Mouse (Mus musculus) CD4-positive, CD25-positive, alpha-beta regulatory T cell, adult 2 months (primary cell): ENCODE measurements around the gene Gm21987.
A peak's percentile ranks its signal among the peaks of the same experiment; 100 is the strongest.

Experiments used
- DNase-seq: peaks from one replicate; pipeline ENCODE4 v3.0.0-alpha.2; 2012; ENCODE audit warnings: low read depth, low spot score

The Gm21987 gene

DNA sequence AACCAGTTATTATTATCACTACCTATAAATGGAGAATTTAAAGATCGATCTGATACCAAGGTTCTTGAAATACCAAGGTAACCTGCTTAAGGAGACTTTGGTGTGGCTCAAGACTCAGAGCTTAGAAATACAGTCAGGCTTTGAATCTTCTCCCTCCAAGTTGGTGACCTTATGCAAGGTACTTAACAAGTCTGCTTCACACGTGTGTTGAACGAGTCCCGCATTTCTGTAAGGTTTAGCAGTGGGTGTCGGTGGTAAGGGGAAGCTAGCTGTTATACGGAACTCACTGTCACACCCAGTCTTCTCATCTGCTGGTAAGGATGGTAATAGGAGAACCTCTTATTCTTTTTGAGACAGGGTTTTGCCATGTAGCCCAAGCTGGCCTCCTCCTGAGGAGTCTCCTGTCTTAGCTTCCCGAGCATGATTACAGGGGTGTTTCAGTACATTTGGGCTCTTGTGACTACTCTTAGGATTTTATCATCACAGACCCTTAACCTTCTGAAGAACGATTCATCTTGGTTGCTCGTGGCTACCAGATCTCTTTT is 1.4 kb downstream of the Gm21987 start:
- DNase-seq, result no peak

DNA sequence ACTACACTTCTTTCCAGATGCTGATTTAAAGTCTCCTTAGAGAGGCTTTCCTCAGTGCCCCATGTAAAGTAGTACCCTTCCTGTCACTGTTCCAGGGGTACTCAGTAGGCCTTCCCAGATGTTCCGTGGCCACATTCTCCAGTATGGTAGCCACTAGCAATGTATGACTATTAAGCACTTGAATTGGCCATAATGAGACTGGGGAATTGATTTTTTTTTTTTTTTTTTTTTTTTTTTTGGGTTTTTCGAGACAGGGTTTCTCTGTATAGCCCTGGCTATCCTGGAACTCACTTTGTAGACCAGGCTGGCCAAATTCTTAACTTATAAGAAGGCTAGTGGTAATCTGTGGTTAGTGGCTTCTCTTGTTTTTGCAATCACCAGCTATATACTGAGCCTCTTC is 3.0 kb downstream of the Gm21987 start:
- no peak for DNase-seq

DNA sequence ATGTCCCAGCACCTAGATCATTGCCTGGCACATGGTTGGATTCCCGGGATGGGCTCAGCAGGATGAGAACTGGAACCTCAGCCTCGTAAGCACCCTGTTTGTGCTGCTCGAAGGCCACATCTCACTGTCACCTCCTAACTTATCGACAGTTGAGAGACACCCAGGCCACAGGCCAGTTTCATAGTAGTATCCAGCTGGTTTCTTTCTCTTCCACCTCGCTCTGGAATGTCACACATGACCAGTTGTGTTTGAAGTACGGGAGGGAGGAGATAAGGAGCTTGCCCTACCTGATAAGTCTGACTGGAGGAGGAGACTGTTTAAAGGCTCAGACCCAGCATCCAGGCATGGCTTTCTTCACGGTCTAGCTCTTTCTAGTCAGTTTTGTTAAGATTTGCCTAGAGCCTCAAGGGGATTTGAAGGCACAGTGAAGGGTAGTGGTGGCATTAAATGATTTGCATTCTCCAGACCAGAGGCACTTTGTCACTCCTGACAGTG is 3.6 kb downstream of the Gm21987 start:
- no peak for DNase-seq

DNA sequence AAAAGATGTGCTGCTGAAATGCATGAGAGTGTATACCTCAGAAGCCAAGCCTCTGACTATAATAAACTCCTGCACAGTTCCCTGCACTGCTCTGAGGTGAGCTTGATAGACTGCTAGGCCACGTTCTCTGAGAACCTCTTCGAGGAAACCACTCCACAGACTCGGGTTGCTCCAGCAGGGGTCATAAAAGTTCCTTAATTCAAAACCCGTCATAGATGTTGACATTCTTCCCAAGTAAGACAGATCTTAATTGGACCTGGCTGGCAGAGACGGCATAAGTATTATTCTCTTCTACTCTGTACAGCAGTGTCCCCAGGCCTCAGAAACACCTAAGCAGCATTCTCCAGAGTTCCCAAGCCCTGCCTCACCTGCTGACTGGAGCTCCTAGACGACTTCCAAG is 4.1 kb downstream of the Gm21987 start:
- no peak for DNase-seq

DNA sequence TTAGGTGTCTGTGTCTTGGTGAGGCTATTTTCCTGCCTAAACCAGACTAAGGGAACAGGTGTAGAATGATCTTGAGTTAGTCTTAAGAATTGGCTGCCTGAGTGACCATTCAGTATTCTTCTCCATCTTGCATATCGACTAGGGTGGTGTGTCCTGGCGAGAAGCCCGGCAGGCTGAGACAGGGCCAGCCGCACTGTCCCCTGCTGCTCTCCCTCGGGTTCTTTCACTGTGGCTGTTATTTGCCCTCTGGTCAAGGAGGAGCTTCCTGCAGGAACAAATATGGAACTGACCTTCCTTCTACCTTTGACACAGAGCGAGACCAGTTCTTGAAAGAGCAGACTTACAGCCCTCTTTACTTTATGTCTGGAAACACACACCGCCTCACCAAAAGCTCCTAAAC is 5.2 kb downstream of the Gm21987 start:
- no peak for DNase-seq

DNA sequence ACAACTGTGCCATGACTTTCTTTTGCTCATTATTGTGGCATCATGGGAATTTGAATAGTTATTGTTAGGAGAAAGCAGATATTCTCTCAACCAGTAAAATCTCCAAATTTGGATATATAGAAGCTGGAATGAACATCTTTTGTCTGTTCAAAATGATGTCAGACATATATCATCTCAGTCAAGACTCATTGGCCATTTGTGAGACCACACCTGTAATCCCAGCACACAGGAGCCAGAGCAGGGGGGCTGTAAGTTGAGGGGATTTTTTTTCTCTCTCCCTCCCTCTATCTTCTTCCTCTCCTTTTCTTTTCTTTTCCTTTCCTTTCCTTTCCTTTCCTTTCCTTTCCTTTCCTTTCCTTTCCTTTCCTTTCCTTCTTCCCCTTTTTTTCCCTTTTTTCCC is 6.0 kb downstream of the Gm21987 start:
- DNase-seq, result peak; percentile 30

DNA sequence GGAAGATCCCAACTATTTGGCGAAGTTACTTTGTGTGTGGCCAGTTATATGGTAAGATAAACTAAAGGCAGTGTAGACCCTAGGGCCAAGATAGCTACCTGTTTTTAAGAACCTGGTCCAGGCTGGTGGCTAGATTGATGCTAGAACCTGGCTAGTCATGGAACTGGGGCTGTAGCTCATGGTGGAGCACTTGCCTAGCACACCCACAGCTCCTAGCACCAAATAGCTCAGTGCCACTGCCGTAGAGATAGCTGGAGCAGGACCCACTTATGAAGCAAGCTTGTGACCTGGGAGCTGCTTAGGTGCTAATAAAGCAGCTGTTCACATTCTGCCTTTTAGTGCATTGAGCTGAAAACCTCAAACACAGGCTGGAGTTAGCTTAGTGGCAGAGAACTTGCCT is 6.8 kb downstream of the Gm21987 start:
- peak; percentile 39 for DNase-seq

DNA sequence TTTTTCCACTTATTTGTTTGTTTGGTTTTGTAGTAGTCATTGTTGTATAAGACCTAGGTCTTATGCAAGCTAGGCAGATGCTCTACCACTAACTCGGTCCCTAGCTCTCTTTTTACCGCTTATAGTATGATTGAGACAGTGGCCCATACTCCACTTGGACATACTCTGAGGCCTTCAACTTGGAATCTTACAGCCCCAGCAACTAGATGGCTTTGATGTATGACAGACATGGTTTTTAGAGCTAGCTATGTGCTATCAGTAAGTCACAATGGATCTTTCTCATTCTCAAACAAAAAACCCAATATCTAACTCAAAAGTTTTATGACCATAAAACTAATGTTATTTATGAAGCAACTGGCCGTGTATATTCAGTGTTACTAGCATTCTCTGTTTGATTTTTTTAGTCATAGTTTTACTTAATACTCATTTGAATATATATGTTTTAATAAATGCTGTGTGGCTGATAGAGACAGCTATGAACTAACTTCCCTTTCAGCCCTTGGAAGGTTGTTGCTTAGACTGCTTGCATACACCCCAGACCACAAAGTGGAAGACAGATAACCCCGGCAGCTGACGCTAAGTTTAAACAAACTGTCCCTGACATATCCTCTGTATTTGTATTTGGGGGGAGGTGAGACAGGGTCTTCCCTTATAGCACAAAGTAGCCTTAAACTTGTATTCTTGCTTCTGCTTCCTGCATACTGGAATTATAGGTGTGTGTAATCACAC is 7.5 kb downstream of the Gm21987 start:
- DNase-seq, result no peak

DNA sequence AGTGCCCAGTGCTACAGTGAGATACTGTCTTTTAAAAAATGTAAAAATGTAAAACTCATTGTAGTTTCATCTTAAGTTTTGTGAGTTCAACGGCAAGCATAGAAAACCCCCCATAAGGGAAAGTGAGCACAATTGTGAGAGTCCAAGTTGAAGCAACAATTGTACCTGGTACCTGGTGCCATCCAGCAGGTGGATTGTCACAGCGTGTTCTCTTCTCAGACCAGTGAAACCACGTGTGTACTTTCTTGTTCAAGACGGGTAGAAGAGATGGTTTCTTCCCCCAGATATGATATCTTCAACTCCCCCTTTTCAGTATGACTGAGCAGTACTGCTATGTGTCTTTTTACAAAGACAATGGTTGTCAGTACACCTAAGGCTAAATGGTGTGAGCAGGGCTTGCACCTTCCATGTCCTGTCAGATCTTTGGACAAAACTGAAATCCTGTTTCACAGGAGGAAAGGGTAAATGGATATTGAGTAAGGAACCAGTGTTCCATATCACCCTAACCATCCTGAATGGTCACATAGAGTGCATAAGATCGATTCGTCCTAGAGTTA is 11.5 kb downstream of the Gm21987 start:
- no peak for DNase-seq

DNA sequence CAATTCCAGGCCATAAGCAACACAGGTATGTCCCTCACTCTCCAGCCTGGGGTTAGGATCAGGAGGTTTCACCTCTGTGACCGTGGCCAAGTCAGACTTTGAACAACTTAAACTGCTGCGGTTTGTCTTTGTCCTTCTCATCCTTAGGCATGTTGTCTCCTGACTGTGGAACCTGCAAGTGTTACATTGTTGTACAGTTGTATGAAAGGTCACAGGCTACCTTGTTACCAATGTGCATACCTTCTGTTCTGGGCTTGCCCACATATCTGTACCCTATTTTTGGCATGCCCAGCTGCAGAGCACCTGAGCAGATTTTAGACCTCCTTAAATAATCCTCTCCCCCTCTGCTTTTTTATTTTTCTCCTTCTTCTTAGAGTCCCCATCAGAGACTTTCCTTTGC is 12.4 kb downstream of the Gm21987 start:
- no peak for DNase-seq

DNA sequence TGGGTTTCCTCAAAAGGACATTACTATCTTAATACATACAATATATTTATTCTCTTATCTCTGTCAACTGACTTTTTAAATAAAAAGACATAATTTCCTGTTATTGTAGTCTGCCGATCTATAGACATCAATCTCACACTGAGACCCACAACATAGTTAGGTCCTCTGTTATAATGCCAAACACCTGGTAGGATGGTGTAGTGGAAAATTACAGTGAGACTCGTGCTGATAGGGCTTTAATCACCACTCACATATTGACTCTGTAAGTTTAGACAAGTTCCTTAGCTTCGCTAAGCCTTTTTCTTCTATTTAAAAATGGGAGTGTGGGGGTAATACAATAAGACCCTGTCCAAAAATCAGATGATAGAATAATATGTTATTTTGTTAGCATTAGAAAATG is 13.0 kb downstream of the Gm21987 start:
- peak; percentile 23 for DNase-seq

DNA sequence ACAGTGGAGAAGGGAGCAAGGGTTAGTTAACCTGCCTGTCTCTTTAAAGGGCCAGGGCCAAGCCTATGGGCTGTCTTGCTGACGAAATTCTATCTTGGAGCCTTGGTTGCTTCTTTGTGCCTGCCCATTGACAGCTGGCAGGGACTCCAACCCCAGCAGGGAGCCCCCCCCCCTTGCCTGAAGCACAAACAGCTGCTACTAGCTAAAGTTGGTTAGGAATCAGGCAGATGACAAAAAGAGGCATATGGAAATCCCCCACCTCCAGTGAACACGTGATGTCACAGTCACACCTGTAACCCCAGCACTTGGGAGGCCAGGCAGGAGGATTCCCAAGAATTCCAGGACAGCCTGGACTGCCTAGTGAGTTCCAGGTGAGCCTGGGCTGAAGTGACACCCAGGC is 13.5 kb downstream of the Gm21987 start:
- DNase-seq, result peak; percentile 43

DNA sequence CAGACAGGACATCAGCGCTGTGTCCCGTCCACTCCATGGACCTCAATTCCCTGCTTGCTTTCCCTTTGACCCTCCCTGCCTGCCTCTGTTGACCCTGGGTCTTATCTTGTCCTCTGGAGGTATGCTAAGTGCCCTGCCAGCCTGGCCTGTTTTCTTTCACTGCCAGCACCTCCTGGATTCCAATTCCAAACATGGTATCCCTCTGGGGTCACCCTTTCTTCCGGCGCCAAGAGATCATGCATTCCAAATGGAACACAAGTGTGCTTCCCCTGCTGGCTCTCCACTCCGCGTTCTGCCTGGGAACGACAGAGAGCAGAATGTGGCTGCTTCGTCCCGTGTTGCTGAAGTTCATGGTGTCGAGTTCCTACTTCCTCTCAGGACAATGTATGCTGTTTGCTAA is 15.1 kb downstream of the Gm21987 start, which contains the start of gene Popdc2:
TSS of gene Popdc2 (plus strand) at position 277 of the 400 bp plus-strand sequence.
- no peak for DNase-seq

DNA sequence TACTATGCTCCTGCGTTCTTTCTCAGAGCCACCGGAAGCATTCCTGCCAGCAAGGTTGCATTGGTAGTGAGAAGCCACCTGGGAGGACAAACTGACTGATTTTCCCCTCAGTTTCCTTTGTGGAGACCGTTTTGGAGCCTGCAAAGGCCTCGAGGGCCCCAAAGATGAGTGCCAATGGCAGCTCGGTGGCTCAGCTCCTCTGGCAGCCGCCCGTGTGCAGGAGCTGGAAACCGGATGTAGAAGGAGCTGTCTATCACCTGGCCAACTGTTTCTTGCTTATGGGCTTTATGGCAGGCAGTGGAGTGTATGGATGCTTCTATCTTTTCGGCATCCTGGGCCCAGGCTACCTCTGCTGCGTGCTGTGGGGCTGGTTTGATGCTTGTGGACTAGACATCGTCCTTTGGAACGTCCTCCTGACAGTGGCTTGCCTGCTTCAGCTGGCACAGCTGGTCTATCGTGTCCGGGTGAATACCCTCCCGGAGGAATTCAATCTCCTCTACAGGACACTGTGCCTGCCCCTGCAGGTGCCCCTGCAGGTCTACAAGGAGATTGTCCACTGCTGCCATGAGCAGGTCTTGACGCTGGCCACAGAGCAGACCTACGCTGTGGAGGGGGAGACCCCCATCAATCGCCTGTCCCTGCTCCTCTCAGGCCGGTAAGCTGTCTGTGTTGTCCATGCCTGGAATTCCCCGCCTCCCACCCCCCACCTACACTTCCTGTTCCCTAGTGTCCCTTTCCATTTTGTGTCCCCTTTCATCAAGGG is 15.8 kb downstream of the Gm21987 start:
- DNase-seq, result no peak

DNA sequence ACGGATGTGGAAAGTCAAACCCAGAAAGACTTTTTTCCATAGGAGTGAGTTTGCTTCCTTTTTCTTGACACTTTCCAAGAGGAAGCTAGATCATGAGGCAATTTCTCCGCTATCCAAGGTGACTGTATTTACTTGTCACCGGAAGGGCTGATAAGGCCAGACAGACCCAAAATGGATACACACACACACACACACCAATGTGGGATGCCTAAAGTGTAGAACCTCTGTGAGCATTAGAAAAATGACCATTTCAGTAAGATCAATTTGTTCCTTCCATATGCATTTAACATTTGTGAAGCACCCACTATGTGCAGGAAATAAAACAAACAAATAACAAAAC is 16.4 kb downstream of the Gm21987 start:
- no peak for DNase-seq

DNA sequence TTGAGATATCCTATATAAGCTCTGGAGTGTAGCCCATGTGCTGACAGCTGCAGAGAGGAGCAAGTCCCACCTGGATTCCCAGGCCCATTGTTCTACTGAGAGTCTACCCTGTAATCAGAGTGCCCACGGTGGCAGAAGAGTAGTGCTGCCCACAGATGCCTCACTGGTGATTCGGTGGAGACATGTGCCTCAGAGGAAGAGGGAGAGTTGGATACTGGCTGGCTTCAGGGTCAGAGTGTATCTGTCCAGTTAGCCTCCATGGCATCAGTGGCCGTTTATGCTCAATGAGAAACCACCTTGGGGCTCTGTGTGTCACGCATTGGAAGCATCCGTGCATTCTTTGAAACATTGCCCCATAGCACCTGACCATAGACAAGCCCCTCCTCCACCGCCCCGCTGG is 16.8 kb downstream of the Gm21987 start:
- no peak for DNase-seq

DNA sequence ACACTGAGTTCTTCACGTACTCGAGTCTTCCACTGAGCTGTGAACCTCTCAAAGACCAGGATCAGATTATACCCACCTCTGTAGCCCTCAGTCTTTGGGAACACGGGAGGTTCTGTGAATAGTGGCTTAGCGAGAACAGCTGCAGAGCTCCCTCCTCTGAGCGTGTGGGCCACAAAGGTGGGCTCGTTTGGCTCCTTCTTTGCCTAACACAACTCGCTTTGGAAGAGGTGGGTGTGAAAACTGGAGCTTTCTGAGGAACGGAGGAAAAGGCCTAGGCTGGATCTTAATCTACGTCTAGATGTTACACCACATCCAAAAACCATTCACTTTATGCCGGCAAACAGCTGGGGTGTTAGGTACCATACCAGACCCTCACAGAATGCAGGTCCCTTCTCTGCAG is 18.6 kb downstream of the Gm21987 start:
- DNase-seq, result no peak

DNA sequence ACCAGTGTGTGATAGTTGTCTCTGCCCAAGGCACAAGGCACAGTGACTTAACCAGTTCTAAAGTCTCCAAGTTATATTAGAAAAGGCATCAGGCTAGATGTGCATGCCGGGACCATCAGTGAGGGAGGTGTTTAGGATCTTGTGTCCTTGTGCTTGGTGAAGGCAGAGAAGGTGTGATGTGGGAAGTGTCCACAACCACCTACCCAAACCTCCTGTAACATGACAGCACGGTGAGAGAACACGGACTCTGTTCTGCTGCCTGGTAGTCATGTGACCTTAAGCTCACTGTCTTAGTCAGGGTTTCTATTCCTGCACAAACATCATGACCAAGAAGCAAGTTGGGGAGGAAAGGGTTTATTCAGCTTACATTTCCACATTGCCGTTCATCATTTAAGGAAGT is 19.4 kb downstream of the Gm21987 start:
- no peak for DNase-seq

DNA sequence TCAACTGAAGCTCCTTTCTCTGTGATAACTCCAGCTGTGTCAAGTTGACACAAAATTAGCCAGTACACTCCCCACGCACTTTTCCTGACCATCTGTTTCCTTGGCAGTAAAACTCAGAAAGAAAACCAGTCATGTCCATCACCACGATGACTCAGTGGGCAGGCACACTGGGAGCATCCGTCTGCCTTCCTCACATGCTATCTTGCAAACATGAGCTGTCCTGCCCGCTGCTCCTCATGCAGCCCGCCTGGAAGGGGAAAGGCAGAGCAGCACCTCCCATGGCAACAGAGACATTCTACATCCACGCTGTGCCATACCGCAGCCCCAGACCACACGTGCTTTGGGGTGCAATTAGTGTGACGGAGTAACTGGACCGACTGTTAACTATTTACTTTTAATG is 21.5 kb downstream of the Gm21987 start:
- no peak for DNase-seq

DNA sequence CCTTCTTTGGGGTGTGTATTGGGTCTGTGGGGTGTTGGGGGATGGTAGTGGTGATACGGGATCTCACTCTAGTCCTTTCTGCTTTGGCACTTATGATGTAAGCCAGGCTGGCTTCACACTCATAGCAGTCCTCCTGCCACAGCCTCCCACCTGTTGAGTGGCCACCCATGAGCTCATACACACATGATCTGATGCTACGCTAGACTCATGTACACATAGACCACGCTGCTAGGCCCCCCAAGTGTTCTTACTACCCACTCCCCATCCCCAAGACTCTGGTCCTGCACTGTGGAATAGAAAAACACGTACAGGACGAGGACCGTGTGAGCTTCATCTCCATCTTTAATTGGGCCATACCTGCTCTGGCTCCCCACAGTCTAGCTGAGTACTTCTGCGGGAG is 22.2 kb downstream of the Gm21987 start:
- DNase-seq, result no peak

DNA sequence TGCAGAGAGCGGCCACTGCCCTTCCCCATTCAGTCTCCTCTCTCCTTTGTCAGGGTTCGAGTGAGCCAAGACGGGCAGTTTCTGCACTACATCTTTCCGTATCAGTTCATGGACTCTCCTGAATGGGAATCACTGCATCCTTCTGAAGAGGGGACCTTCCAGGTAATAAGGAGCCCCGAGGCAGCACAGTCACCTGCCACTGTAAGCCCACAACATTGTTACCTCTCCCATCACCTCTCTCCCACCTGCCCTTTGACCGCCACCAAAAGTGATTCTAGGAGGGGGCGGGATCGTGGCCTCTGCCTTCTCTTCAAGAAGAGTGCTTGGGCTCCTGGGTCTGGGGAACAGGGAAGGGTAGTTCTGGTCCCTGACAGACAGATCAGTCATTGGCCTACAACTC is 22.6 kb downstream of the Gm21987 start:
- DNase-seq, result no peak

DNA sequence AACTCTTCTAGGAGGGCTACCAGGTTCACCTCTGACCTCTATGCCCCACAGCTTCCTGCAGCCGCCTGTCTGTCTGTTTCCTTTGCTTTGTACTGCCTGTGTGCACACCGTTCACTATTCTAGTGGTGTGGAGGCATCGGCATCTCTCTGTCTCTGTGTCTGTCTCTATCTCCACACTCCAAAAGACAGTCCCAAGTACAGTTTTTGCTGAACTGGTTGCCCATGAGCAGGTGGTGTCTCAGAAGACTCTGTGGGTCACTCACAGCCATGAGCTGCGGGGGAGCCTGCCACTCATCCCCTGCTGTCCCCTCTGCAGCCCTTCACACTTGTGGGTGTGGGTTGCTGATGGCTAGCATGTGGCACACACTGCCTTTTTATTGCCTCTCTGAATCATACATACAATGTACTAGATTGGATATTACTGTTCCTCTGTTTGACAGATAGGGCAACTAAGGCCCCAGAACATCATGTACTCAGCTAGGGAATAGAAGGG is 23.2 kb downstream of the Gm21987 start:
- no peak for DNase-seq
